Mouse (Mus musculus) regulatory T cell (primary cell): ENCODE results near the gene Psmd1.
"Not testable (repeated sequence)": the region's sequence is repeated elsewhere in the genome, so short reads cannot be mapped to it uniquely, and the experiment has no call there.

Source experiments
- in situ Hi-C: fragments of 300-600 bp; cut with MboI, MseI; formaldehyde crosslinking; loops from one replicate; pipeline ENCODE4 v1.15.1; 2025; ENCODE audit warnings: high pct_unique_total_duplicates

Psmd1 gene

DNA sequence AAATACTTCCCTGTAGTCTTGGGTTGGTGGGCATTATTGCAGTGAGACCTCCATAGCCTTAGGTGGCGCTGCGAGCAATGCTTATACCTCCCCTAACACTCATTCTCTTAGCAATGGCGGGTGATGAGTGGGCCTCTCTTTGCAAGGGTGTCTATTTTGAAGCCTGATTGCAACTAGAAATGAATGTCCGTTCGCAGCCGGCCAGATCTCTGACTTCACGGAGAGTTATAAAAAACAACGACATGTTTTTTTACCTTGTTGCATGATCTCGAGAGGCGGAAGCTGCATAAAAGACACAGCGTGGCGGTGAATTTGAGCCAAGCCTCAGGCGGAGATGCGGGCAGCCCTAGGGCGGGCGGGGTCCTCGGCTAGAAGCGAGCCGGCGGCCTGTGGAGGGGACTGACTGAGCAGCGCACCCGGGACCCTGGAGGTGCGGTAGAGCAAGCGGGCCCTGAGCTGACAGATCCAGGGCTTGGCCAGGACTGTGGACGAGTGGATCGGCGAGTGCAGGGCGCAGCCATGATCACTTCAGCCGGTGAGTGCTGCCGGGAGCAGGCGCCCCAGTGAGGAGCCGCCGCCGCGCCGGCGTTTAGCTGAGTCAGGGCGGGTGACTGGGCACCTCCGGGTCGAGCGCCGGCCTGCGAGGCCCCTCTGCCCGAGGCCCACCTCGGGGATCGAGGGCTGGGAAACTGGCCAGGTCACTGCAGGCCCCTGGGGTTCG lies at the start of gene Psmd1:
Psmd1 (plus strand) TSS at position 117 of the 721 bp plus-strand sequence.
- in situ Hi-C loops: no loop called here

GRCm38 (mm10) chr1:86015758-86016157 lies 48.4 kb upstream of the Psmd1 start:
- in situ Hi-C loops: not testable (repeated sequence)

DNA sequence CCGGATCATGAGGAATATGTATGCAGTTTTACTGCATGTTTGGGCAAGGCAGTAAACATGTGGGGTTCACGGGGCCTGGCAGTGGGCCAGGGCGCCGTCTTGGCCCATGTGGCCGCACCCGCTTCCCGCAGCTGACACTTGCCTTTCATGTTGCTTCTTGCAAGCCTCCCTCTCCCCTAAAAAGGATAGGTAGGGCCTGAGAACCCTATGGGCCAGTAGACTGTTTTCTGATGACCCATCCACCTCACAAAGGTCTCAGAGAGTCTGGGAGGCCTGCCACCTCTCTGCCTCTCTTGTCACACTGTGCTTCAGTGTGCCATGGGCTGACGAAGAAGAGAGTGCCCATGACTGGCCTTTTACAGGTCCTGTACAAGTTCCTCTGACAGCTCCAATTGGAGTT lies 47.7 kb upstream of the Psmd1 start, which contains the start of gene Spata3:
Spata3 (plus strand) TSS at position 301 of the 400 bp plus-strand sequence.
- in situ Hi-C loops: no loop called here

- in situ Hi-C loops: no loop called here
Observed at GRCm38 (mm10) chr1:86018235-86019055, 45.7 kb upstream of the Psmd1 start.

DNA sequence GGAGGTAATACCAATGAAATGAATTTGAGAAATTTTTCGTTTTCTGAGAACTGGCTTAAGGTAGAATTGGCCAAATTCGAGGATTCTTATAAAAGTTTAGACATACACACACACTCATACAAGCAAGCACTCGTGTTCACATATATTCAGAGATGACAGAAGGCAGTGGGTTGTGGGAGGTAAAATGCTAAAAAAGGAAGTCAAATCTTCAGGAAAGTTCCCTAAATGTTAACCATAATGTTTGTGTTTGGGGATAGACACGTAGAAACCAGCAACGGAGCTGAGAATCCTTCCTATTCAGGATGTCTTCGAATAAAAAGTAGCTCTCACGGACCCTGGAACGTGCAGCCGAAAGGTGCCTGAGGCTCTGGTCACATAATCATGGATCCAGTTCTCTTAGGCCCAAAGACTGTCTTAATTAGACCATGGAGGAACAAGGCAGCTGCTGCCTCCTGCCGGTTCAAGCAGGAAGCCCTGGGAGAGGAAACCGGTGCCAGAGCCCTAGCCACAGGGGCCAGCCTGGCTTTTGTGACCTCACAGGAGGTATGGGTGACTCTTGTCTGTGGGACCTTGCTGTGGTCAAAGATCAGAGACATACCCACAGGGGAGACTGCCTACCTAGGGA lies 42.7 kb upstream of the Psmd1 start:
- in situ Hi-C loops: loop anchor here (5.0 kb wide), 1 partner anchor 169 kb away; no protein-coding TSS in a partner anchor

- in situ Hi-C loops: no loop called here
Observed at GRCm38 (mm10) chr1:86032273-86032987, 31.8 kb upstream of the Psmd1 start.

GRCm38 (mm10) chr1:86038191-86038951 lies 25.8 kb upstream of the Psmd1 start:
- in situ Hi-C loops: no loop called here

- in situ Hi-C loops: no loop called here
Observed at GRCm38 (mm10) chr1:86040131-86040530, 24.1 kb upstream of the Psmd1 start.

DNA sequence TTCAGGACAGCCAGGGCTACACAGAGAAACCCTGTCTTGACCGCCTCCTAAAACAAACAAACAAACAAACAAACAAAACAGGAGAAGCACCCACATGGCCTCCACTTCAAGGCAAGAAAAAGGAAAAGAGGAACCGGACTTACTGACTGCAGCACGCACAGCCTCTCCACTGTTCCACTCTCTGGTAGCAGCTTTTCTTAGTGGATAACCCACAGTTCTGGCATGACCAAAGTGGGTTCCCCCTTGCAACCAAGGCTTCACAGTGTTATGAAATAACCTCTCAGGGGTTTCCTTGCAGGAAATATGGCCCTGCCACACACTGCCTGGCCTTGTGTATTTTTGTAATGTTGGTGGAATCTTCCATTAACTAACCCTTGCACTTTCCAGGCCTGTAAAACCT lies 23.4 kb upstream of the Psmd1 start:
- in situ Hi-C loops: no loop called here

DNA sequence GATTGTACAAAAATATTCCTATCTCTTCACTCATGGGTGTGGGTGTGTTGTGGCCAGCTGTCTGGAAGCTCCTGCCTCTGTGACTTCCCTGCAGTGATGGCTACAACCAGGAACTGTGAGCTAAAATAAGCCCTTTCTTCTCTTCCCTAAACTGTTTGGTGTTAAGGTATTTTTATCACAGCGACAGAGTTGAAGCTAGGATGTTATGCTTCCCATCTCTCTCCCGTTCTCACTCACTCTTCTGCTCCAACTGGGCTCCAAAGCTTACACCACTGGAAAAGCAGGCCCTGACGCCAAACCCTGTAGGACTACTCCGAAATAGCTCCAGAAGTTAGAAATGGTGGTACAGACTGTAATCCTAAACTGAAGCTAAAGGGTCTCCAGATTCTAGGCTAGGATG lies 19.1 kb upstream of the Psmd1 start:
- in situ Hi-C loops: no loop called here

DNA sequence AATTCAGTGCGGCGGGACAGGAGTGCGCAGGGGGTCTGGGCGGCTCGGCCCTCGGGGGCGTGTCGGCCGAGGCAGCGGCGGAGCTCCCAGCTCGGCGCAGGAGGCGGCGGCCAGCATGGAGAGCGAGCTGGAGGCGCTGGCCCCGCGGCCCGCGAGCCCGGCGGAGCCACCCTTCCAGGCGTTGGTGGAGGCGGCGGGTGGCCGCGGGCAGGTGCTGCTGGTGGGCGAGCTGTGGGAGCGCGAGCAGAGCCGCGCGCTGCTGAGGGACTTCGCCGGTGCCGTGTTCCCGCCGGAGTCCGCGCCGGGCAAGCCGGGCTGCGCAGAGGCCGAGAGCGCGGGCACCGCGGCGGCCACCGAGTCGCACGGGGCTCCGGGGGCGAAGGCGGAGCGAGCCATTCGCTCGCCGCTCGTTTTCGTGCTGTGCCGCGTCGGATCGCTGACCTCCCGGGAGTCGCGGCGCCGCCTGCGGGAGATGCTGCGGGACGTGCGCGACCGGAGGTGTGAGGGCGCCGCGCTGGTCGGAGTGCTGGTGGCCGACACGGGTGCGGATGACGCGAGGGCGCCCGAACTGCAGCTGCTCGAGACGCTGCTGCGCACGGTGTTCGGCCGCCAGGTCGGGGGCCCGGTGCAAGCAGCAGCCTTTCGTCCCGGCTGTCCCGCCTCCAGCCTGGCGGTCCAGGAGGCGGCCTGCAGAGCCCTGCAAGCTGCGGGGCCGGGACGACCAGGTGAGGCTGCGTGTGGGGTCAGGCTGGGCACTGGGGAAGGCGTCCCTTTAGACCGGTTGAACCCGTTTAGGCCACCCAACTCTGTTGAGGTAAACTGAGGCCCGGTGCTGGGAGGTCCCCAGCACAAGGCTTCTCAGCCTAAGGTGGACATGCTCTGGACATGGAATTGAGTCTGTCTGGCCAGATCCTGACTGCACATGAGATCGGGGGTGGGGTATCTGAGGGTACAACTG lies 18.1 kb upstream of the Psmd1 start, which contains the start of gene 2810459M11Rik:
2810459M11Rik (plus strand) TSS at position 16 of the 958 bp plus-strand sequence.
- in situ Hi-C loops: no loop called here

DNA sequence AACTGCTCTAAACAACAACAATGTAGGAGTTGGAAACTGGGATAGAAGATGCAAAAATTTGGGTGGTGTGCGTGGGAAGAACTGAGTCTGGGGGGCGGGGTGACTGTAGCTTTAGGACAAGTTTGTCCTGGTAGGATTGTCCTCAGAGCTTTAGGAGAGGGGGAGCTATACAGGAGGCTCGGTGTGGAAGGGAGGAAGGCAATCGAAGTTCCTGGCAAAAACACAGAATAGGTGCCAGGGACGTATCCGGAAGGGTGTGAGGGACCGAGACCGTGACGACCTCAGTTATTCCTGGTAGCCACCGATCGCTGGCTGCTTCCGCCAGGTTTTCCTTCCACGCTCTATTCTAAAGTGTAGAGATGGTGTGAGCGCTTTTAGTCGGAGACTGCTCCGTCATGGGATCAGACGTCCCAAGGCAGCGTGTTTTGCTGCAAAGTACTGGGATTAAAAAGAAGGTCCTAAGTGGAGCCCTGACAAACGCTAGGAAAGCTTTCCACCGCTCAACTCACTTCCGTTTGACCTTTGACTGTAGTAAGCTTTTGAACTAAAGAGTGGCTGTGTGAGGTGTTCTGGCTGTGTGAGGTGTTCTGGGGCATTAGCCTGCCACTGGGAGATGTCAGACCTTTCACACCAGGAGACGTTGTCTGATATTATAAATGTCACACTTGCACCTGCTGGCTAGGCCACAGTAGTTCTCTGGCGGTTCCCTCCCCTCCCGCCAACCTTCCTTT lies 17.2 kb upstream of the Psmd1 start:
- in situ Hi-C loops: no loop called here

GRCm38 (mm10) chr1:86048231-86048630 lies 16.0 kb upstream of the Psmd1 start:
- in situ Hi-C loops: no loop called here

- in situ Hi-C loops: no loop called here
Observed at GRCm38 (mm10) chr1:86048744-86049143, 15.4 kb upstream of the Psmd1 start.

- in situ Hi-C loops: no loop called here
Observed at GRCm38 (mm10) chr1:86053198-86053921, 10.8 kb upstream of the Psmd1 start.

DNA sequence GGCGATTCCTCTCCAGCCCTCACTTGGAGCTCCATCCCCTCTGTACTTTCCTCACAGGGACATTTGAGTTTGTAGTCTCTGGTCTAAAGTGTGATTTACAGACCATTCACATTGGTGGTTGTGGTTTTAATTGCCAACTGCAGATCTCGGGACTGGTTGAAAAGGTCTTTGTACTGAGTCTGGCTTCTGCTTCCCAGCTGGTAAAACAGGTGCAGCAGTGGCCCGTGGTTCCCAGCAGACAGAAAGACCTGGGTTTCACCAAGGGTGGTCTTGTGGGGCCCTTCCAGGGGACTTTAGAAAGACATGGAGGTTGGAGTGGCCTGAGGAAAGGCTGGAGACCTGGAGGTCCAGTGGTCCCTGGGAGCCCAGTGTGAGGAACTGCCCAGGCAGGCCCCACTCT lies 9.2 kb upstream of the Psmd1 start:
- in situ Hi-C loops: no loop called here

- in situ Hi-C loops: no loop called here
Observed at GRCm38 (mm10) chr1:86056284-86056683, 7.9 kb upstream of the Psmd1 start.
